Mouse (Mus musculus) hindbrain, embryonic 11.5 days (tissue): Measurements from ENCODE around the gene Klri1. TPM values are rescaled to one million over a fixed set of nuclear protein-coding genes. Genes with fewer than 3 reads are reported as not detected.
"Not testable (repeated sequence)": the region's sequence is repeated elsewhere in the genome, so short reads cannot be mapped to it uniquely, and the experiment has no call there.

Experiments
- ATAC-seq: fragments of 200-750 bp; cut with Nextera tagmentation; 2 replicates; pipeline ENCODE4 v1.8.0; 2017; ENCODE audit warnings: mild to moderate bottlenecking, moderate TSS enrichment, moderate library complexity; ENCODE audit not compliant: low FRiP score
- DNase-seq: peaks from one replicate; pipeline ENCODE4 v3.0.0-alpha.2; 2015; ENCODE audit warnings: low spot score
- H3K27ac ChIP-seq: fragments of 300-500 bp; sonication (generic); 2 replicates; pipeline ENCODE4 v1.5.1; 2014; ENCODE audit warnings: mild to moderate bottlenecking, low read depth, low read length
- H3K27me3 ChIP-seq: fragments of 300-500 bp; sonication (generic); 2 replicates; pipeline ENCODE4 v1.6.1; 2014; ENCODE audit warnings: mild to moderate bottlenecking, low read length, moderate library complexity, mixed read lengths; ENCODE audit not compliant: control insufficient read depth, insufficient read depth
- H3K36me3 ChIP-seq: fragments of 300-500 bp; sonication (generic); 2 replicates; pipeline ENCODE4 v1.6.1; 2014; ENCODE audit warnings: mild to moderate bottlenecking, low read length, moderate library complexity, mixed read lengths; ENCODE audit not compliant: control insufficient read depth, insufficient read depth
- H3K4me1 ChIP-seq: fragments of 300-500 bp; sonication (generic); replicated peaks from 2 replicates; pipeline ENCODE4 v1.6.1; 2014; ENCODE audit warnings: low read length, mixed read lengths; ENCODE audit not compliant: control insufficient read depth, insufficient read depth
- H3K4me2 ChIP-seq: fragments of 300-500 bp; sonication (generic); replicated peaks from 2 replicates; pipeline ENCODE4 v1.6.1; 2014; ENCODE audit warnings: mild to moderate bottlenecking, low read depth, low read length
- H3K4me3 ChIP-seq: fragments of 300-500 bp; sonication (generic); 2 replicates; pipeline ENCODE4 v1.5.1; 2014; ENCODE audit warnings: low read depth, low read length
- H3K9ac ChIP-seq: fragments of 300-500 bp; sonication (generic); 2 replicates; pipeline ENCODE4 v1.6.1; 2014; ENCODE audit warnings: low read depth, low read length
- H3K9me3 ChIP-seq: fragments of 300-500 bp; sonication (generic); 2 replicates; pipeline ENCODE4 v1.6.1; 2016; ENCODE audit warnings: low read length; ENCODE audit not compliant: control insufficient read depth
- WGBS: fragments of 180-500 bp; shearing (Covaris S2); extraction: QIAGEN DNeasy Blood & Tissue Kit; methylation state at CpG from one replicate; pipeline ENCODE4 v1.1.7; 2014; 5-methylcytosine and 5-hydroxymethylcytosine counted together
- polyA plus RNA-seq: library from polyadenylated mRNA; unstranded; fragments of >200 nt; fragmentation: Nextera tagmentation; extraction: Ambion mirVana; gene quantifications from 2 replicates; pipeline ENCODE4 v1.2.1, GENCODE M21; 2014

Klri1 gene
- polyA plus RNA-seq, 1 experiment from 2014 or later, result not detected

- H3K9me3 ChIP-seq, result no peaks in the 10 kb centered on the region
- H3K27me3 ChIP-seq, result no peaks in the 10 kb centered on the region
- H3K27ac ChIP-seq, result no peak overlapping the region
- no peak overlapping the region for H3K9ac ChIP-seq
- H3K4me3 ChIP-seq, result no peak overlapping the region
- H3K4me2 ChIP-seq, result no peak overlapping the region
- H3K4me1 ChIP-seq, result no peaks in the 10 kb centered on the region
- DNase-seq (no peak), ATAC-seq (no peak)
- WGBS, result 56% methylated on average over 1 of the region's 1 CpGs
- no peaks in the 10 kb centered on the region for H3K36me3 ChIP-seq
Observed at GRCm38 (mm10) chr6:129713566-129713965, 3.4 kb downstream of the Klri1 start.

- H3K4me3 ChIP-seq, ATAC-seq, H3K9ac ChIP-seq, H3K4me1 ChIP-seq, H3K9me3 ChIP-seq, DNase-seq, H3K4me2 ChIP-seq, H3K36me3 ChIP-seq, H3K27me3 ChIP-seq, H3K27ac ChIP-seq: not testable (repeated sequence)
- 89% methylated on average over 10 of the region's 10 CpGs for WGBS
Observed at GRCm38 (mm10) chr6:129691436-129691835, 25.5 kb downstream of the Klri1 start.

GRCm38 (mm10) chr6:129680379-129680778 lies 36.6 kb downstream of the Klri1 start:
- Histone ChIP-seq H3K27me3 (no peaks in the 10 kb centered on the region), H3K4me1 (no peaks in the 10 kb centered on the region), H3K4me2 (no peak overlapping the region), H3K4me3 (no peak overlapping the region), H3K9me3 (no peaks in the 10 kb centered on the region), H3K9ac (no peak overlapping the region), H3K36me3 (no peaks in the 10 kb centered on the region), H3K27ac (no peak overlapping the region)
- WGBS, result 70% methylated on average over 1 of the region's 1 CpGs
- ATAC-seq, result no peak
- DNase-seq, result no peak

- DNase-seq (no peak), ATAC-seq (no peak)
- no peaks in the 10 kb centered on the region for H3K36me3 ChIP-seq
- WGBS, result 87% methylated on average over 3 of the region's 3 CpGs
- no peak within 1 kb of the TSS for H3K4me3 ChIP-seq
- H3K27ac ChIP-seq, result no peak within 1 kb of the TSS
- H3K4me2 ChIP-seq, result no peak within 1 kb of the TSS
- no peaks in the 10 kb centered on the region for H3K27me3 ChIP-seq
- H3K9me3 ChIP-seq, result no peaks in the 10 kb centered on the region
- no peaks in the 10 kb centered on the region for H3K4me1 ChIP-seq
- no peak within 1 kb of the TSS for H3K9ac ChIP-seq
Observed at GRCm38 (mm10) chr6:129678873-129679272, 38.1 kb downstream of the Klri1 start, which contains the start of gene Klrc1. Gene Klrc1 (minus strand): TSS chr6:129678973.

- not testable (repeated sequence) for H3K36me3 ChIP-seq, DNase-seq, ATAC-seq, H3K9me3 ChIP-seq, H3K9ac ChIP-seq, H3K4me2 ChIP-seq, H3K4me1 ChIP-seq, H3K27me3 ChIP-seq, H3K27ac ChIP-seq, H3K4me3 ChIP-seq
- WGBS, result no CpG with 5 or more reads among the region's 3 CpGs
Observed at GRCm38 (mm10) chr6:129661301-129661700, 55.6 kb downstream of the Klri1 start.

- ATAC-seq, H3K36me3 ChIP-seq: not testable (repeated sequence)
- WGBS, result 83% methylated on average over 4 of the region's 4 CpGs
Observed at GRCm38 (mm10) chr6:129660589-129660988, 56.3 kb downstream of the Klri1 start, which contains the start of gene Klrc2. Gene Klrc2 (minus strand): TSS chr6:129660689.

More at GRCm38 (mm10) chr6:129660589-129660988, 56.3 kb downstream of the Klri1 start, which contains the start of gene Klrc2:
- H3K27me3 ChIP-seq, H3K27ac ChIP-seq, H3K4me3 ChIP-seq, H3K4me2 ChIP-seq, DNase-seq, H3K9me3 ChIP-seq, H3K9ac ChIP-seq, H3K4me1 ChIP-seq: not testable (repeated sequence)

Other genes starting within 250 kb of the Klri1 start
- gene Olr1, start 210.0 kb downstream of the Klri1 start, polyA plus RNA-seq, result 0.14 TPM in 1 of 2 replicates, not detected in the other
- gene Tmem52b, start 204.6 kb downstream of the Klri1 start, polyA plus RNA-seq, result not detected in 2 replicates
- gene Gabarapl1, start 184.0 kb downstream of the Klri1 start, polyA plus RNA-seq, result 22.7 and 26.7 TPM in 2 replicates
- 0.11 TPM in 1 of 2 replicates, not detected in the other for gene Klre1, start 139.2 kb downstream of the Klri1 start, polyA plus RNA-seq
- gene Klrd1, start 125.3 kb downstream of the Klri1 start, polyA plus RNA-seq, result not detected in 2 replicates
- 0.25 and 0.28 TPM in 2 replicates for gene Klrk1, start 93.3 kb downstream of the Klri1 start, polyA plus RNA-seq
- gene Klrc3, start 73.8 kb downstream of the Klri1 start, polyA plus RNA-seq, result not detected in 2 replicates
- not detected in 2 replicates for gene Klrc2, start 56.4 kb downstream of the Klri1 start, polyA plus RNA-seq
- gene Klrc1, start 38.2 kb downstream of the Klri1 start, polyA plus RNA-seq, result not detected in 2 replicates
- gene Klri2, start 23.4 kb upstream of the Klri1 start, polyA plus RNA-seq, result not detected in 2 replicates
- gene Gm156, start 67.1 kb upstream of the Klri1 start, polyA plus RNA-seq, result not detected in 2 replicates
- not detected in 2 replicates for gene Gm17631, start 145.5 kb upstream of the Klri1 start, polyA plus RNA-seq
- not detected in 2 replicates for gene Klra17, start 159.5 kb upstream of the Klri1 start, polyA plus RNA-seq
- gene Klra5, start 200.5 kb upstream of the Klri1 start, polyA plus RNA-seq, result not detected in 2 replicates